Mouse (Mus musculus) MEL (cell line): ENCODE data around the gene Gm21488. TPM values are rescaled to one million over a fixed set of nuclear protein-coding genes. Genes with fewer than 3 reads are reported as not detected.
"Not testable (repeated sequence)": the region's sequence is repeated elsewhere in the genome, so short reads cannot be mapped to it uniquely, and the experiment has no call there.

ENCODE experiments used
- DNase-seq: peaks from one replicate; pipeline ENCODE4 v3.0.0; 2011; ENCODE audit warnings: low read depth, low spot score
- H3K27ac ChIP-seq: 2 replicates; pipeline ENCODE4 v1.5.1; 2012; ENCODE audit warnings: low read depth, mild to moderate bottlenecking, control low read depth, low read length, moderate library complexity; ENCODE audit not compliant: control insufficient read depth
- H3K27me3 ChIP-seq, 2 experiments: fragments of 150-350 bp in 1 of 2; sonication (generic) in 1 of 2; 2 replicates each; pipeline ENCODE4 v1.6.1; 2012; ENCODE audit warnings: low read length in 2 of 2, mild to moderate bottlenecking in 2 of 2, improper control_type of control experiment in 1 of 2, moderate library complexity in 1 of 2; ENCODE audit not compliant: insufficient read depth in 2 of 2, control insufficient read depth in 1 of 2
- H3K36me3 ChIP-seq, 2 experiments: 2 replicates each; pipeline ENCODE4 v1.6.1; 2012 to 2014; ENCODE audit warnings: low read length in 2 of 2, improper control_type of control experiment in 1 of 2, inconsistent platforms in 1 of 2, mild to moderate bottlenecking in 1 of 2; ENCODE audit not compliant: insufficient read depth in 2 of 2, control insufficient read depth in 1 of 2
- H3K4me1 ChIP-seq, 2 experiments: fragments of 150-350 bp in 1 of 2; sonication (generic) in 1 of 2; 2 replicates each; pipeline ENCODE4 v1.6.1; 2012; ENCODE audit warnings: low read length in 2 of 2, improper control_type of control experiment in 1 of 2, mild to moderate bottlenecking in 1 of 2; ENCODE audit not compliant: insufficient read depth in 2 of 2, control insufficient read depth in 1 of 2
- H3K4me3 ChIP-seq, 2 experiments: fragments of 150-350 bp in 1 of 2; sonication (generic) in 1 of 2; 2 replicates each; pipeline ENCODE4 v1.5.1; 2012; ENCODE audit warnings: low read depth in 2 of 2, low read length in 2 of 2, mild to moderate bottlenecking in 2 of 2, moderate library complexity in 2 of 2, control low read depth in 1 of 2, improper control_type of control experiment in 1 of 2; ENCODE audit not compliant: control insufficient read depth in 1 of 2, insufficient read depth in 1 of 2
- H3K79me2 ChIP-seq: 2 replicates; pipeline ENCODE4 v1.6.1; 2012; ENCODE audit warnings: mild to moderate bottlenecking, low read length, moderate library complexity; ENCODE audit not compliant: control insufficient read depth, poor library complexity, insufficient read depth
- H3K9ac ChIP-seq: 2 replicates; pipeline ENCODE4 v1.6.1; 2012; ENCODE audit warnings: low read depth, mild to moderate bottlenecking, control low read depth, low read length, moderate library complexity; ENCODE audit not compliant: control insufficient read depth, poor library complexity, severe bottlenecking
- H3K9me3 ChIP-seq: fragments of 150-350 bp; sonication (generic); replicated peaks from 2 replicates; pipeline ENCODE4 v1.6.1; 2012; ENCODE audit warnings: mild to moderate bottlenecking, low read length, improper control_type of control experiment, moderate library complexity; ENCODE audit not compliant: insufficient read depth
- polyA plus RNA-seq, 2 experiments: library from polyadenylated mRNA; stranded (reverse) in 1 of 2; unstranded in 1 of 2; fragments of >175 nt in 1 of 2; fragments of >200 nt in 1 of 2; gene quantifications; 2 replicates each; pipeline versions ENCODE4 v1.2.1 to v1.2.4; 2012; ENCODE audit warnings: low replicate concordance in 2 of 2, low read depth in 1 of 2; ENCODE audit not compliant: insufficient read length in 2 of 2, insufficient read depth in 1 of 2, missing spikeins in 1 of 2
- total RNA-seq: library from RNA; depleted of rRNA; stranded (reverse); fragments of 300-350 nt; gene quantifications from 2 replicates; pipeline ENCODE4 v1.2.3, GENCODE M21; 2012; rRNA removed

Gene Gm21488
- total RNA-seq = not detected in 2 replicates
- polyA plus RNA-seq = not detected

DNA sequence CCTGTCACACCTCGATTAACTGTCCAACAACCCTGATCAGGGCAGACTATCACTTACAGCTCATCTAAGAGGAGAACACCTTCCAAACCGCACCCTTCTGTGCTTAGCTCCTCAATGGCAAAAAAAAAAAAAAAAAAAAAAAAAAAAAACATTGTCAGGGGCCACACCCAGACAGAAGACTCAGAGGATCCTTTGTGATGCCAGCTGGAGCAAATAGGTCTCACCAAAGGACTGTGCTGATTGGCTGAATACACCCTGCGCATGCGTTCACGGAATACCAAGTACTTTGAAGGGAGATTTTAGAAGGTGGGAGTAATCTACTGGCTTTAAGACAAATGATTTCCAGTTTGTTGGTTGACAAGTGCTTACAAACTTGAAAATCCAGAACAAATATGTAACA, at the start of gene Gm21488:
Gene Gm21488 (minus strand): TSS at position 101 of the 400 bp plus-strand sequence.
- DNase-seq, H3K27me3 ChIP-seq, H3K9ac ChIP-seq, H3K4me3 ChIP-seq, H3K27ac ChIP-seq, H3K36me3 ChIP-seq, H3K9me3 ChIP-seq, H3K4me1 ChIP-seq, H3K79me2 ChIP-seq: not testable (repeated sequence)
